Mouse (Mus musculus) lung, postnatal 0 days (tissue): ENCODE data around the gene Rev1. TPM values are rescaled to one million over a fixed set of nuclear protein-coding genes. Genes with fewer than 3 reads are reported as not detected.
A peak's percentile ranks its signal among the peaks of the same experiment; 100 is the strongest.

Source experiments
- ATAC-seq: fragments of 200-750 bp; cut with Nextera tagmentation; 2 replicates; pipeline ENCODE4 v1.8.0; 2017; ENCODE audit warnings: moderate library complexity
- DNase-seq: peaks from one replicate; pipeline ENCODE4 v3.0.0-alpha.2; 2016; ENCODE audit warnings: low spot score
- H3K27ac ChIP-seq: fragments of 300-500 bp; sonication (generic); 2 replicates; pipeline ENCODE4 v1.5.1; 2014; ENCODE audit warnings: antibody characterized with exemption, mild to moderate bottlenecking, low read length, mixed read lengths
- H3K27me3 ChIP-seq: fragments of 300-500 bp; sonication (generic); replicated peaks from 2 replicates; pipeline ENCODE4 v1.6.1; 2014; ENCODE audit warnings: low read length, mixed read lengths; ENCODE audit not compliant: insufficient read depth
- H3K36me3 ChIP-seq: fragments of 300-500 bp; sonication (generic); 2 replicates; pipeline ENCODE4 v1.6.1; 2014; ENCODE audit warnings: low read length, mixed read lengths; ENCODE audit not compliant: insufficient read depth
- H3K4me1 ChIP-seq: fragments of 300-500 bp; sonication (generic); 2 replicates; pipeline ENCODE4 v1.6.1; 2014; ENCODE audit warnings: antibody characterized with exemption, low read depth, low read length, mixed read lengths; ENCODE audit not compliant: insufficient read depth
- H3K4me2 ChIP-seq: fragments of 300-500 bp; sonication (generic); replicated peaks from 2 replicates; pipeline ENCODE4 v1.6.1; 2014; ENCODE audit warnings: low read depth, mild to moderate bottlenecking, low read length, moderate library complexity, mixed read lengths
- H3K4me3 ChIP-seq: fragments of 300-500 bp; sonication (generic); 2 replicates; pipeline ENCODE4 v1.5.1; 2014; ENCODE audit warnings: low read depth, low read length
- H3K9ac ChIP-seq: fragments of 300-500 bp; sonication (generic); replicated peaks from 2 replicates; pipeline ENCODE4 v1.6.1; 2014; ENCODE audit warnings: low read depth, mild to moderate bottlenecking
- H3K9me3 ChIP-seq: fragments of 300-500 bp; sonication (generic); 2 replicates; pipeline ENCODE4 v1.6.1; 2016; ENCODE audit warnings: low read length, mixed read lengths
- CTCF ChIP-seq: IDR thresholded peaks from 2 replicates; pipeline ENCODE4 v1.5.1; 2016; ENCODE audit warnings: antibody characterized with exemption, mild to moderate bottlenecking
- EP300 ChIP-seq: IDR thresholded peaks from 2 replicates; pipeline ENCODE4 v1.6.1; 2016; ENCODE audit warnings: antibody characterized with exemption, mild to moderate bottlenecking, control low read depth
- WGBS: fragments of 180-500 bp; shearing (Covaris S2); extraction: QIAGEN DNeasy Blood & Tissue Kit; methylation state at CpG from one replicate; pipeline ENCODE4 v1.1.7; 2014; 5-methylcytosine and 5-hydroxymethylcytosine counted together
- polyA plus RNA-seq: library from polyadenylated mRNA; unstranded; fragments of >200 nt; fragmentation: Nextera tagmentation; extraction: Ambion mirVana; gene quantifications from 2 replicates; pipeline ENCODE4 v1.2.1, GENCODE M21; 2015

Gene Rev1
- polyA plus RNA-seq, 1 experiment from 2014 or later: 8.6 TPM

GRCm38 (mm10) chr1:38128919-38129436, 623 bp downstream of the Rev1 start:
- ATAC-seq (peak; percentile 38), DNase-seq (peak; percentile 69)
- TF ChIP-seq EP300: no peak
- no peak for TF ChIP-seq CTCF
- Histone ChIP-seq H3K27ac (peak overlapping the region; percentile 87), H3K4me1 (no peaks in the 10 kb centered on the region), H3K4me2 (peak overlapping the region; percentile 96), H3K27me3 (no peaks in the 10 kb centered on the region), H3K36me3 (no peaks in the 10 kb centered on the region), H3K9ac (peak overlapping the region; percentile 63), H3K9me3 (no peaks in the 10 kb centered on the region), H3K4me3 (peak overlapping the region; percentile 82)
- WGBS: under 1% methylated on average over 45 of the region's 68 CpGs

DNA sequence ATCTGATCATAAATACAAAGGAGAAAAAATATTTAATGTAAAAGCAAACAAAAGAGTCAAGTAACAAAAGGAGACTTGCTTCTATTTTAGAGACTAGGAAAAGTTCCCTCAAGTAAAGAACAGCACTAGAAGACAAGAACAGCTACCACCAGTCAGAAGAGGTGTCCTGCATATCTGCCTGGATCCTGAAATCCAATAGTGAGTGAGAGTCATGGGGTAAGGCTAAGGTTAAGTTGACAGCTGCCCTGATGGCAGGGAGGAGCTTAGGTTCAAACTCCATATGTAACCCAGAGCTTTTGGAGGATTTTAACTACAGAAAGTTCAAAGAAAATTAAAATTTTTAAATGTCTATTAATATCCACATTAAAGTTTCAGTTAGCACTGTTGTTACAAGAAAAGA, 2.6 kb downstream of the Rev1 start:
- Histone ChIP-seq H3K4me1 (no peaks in the 10 kb centered on the region), H3K4me2 (no peak overlapping the region), H3K36me3 (no peaks in the 10 kb centered on the region), H3K27me3 (no peaks in the 10 kb centered on the region), H3K4me3 (no peak overlapping the region), H3K9me3 (no peaks in the 10 kb centered on the region), H3K9ac (no peak overlapping the region), H3K27ac (no peak overlapping the region)
- TF ChIP-seq EP300 (no peak), CTCF (no peak)
- ATAC-seq (no peak), DNase-seq (no peak)

DNA sequence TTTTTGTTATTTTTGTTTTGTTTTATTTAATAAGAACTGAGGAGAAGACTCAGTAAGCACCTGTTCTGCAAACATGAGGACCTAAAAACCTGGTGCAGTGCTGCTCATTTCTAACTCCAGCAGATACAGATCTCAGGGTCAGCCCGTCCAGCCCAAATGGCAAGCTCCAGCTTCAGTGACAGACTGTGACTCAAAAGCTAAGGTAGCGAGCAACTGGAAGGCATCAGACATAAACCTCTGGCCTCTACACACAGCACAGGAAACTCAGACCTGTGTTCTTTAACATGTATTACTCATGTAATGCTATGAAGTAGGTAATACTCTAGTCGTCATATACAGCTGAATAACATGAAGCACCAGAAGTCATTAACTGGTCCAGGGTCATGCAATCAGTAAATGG, 3.2 kb downstream of the Rev1 start:
- no peak for DNase-seq
- H3K4me3 ChIP-seq: no peak overlapping the region
- no peak for ATAC-seq
- no peak overlapping the region for H3K4me2 ChIP-seq
- 73% methylated on average over 3 of the region's 3 CpGs for WGBS
- H3K9ac ChIP-seq: no peak overlapping the region
- H3K4me1 ChIP-seq: no peaks in the 10 kb centered on the region
- no peak for TF ChIP-seq CTCF
- TF ChIP-seq EP300: no peak
- H3K9me3 ChIP-seq: no peaks in the 10 kb centered on the region
- no peaks in the 10 kb centered on the region for H3K36me3 ChIP-seq
- no peak overlapping the region for H3K27ac ChIP-seq
- no peaks in the 10 kb centered on the region for H3K27me3 ChIP-seq

- Histone ChIP-seq H3K27ac (no peak overlapping the region), H3K4me1 (no peaks in the 10 kb centered on the region), H3K9ac (no peak overlapping the region), H3K4me2 (no peak overlapping the region), H3K9me3 (no peaks in the 10 kb centered on the region), H3K27me3 (no peaks in the 10 kb centered on the region), H3K36me3 (no peaks in the 10 kb centered on the region), H3K4me3 (no peak overlapping the region)
- no peak for TF ChIP-seq CTCF
- TF ChIP-seq EP300: no peak
- DNase-seq (no peak), ATAC-seq (no peak)
These were observed 5.3 kb downstream of the Rev1 start for GRCm38 (mm10) chr1:38124261-38124660.

DNA sequence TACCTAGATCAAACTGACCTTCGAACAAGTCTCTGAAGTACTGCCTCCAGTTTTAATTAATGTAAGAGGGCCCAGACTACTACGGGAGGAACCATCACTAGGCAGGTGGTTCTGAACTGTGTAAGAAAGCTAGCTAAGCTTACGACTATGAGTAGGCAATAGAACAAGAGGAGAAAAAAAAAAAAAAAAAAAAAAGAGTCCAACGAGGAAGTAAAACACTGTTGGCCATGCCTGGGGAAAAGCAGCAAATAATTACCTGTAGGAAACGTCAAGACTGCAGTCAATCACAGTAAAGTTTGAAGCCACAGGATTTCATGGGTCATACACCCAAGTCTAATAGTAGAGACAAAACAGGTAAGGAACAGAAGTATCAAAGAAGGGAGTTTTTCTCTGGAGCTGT, 8.7 kb downstream of the Rev1 start:
- ATAC-seq (no peak), DNase-seq (no peak)
- Histone ChIP-seq H3K36me3 (no peaks in the 10 kb centered on the region), H3K9ac (no peak overlapping the region), H3K27ac (no peak overlapping the region), H3K27me3 (no peaks in the 10 kb centered on the region), H3K4me1 (no peaks in the 10 kb centered on the region), H3K4me2 (no peak overlapping the region), H3K4me3 (no peak overlapping the region), H3K9me3 (no peaks in the 10 kb centered on the region)
- TF ChIP-seq EP300 (no peak), CTCF (no peak)
- 60% methylated on average over 5 of the region's 5 CpGs for WGBS

DNA sequence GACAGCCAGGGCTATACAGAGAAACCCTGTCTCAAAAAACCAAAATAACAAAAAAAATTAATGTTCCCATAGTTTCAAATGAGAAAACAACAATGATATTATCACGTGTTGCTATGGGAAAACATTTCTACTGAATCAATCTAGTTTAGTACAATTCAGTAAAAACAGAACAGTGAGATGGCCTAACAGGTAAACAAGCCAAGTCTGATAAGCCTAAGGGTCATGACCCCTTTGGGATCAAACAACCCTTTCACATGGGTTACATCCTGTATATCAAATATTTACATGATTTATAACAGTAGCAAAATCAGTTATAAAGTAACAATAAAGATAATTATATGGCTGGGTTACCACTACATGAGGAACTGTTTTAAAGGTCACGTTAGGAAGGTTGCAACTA, 11.0 kb downstream of the Rev1 start:
- WGBS: 85% methylated on average over 2 of the region's 2 CpGs
- no peak overlapping the region for H3K9ac ChIP-seq
- TF ChIP-seq CTCF (no peak), EP300 (no peak)
- ATAC-seq (no peak), DNase-seq (no peak)
- H3K27ac ChIP-seq: no peak overlapping the region
- no peak overlapping the region for H3K4me3 ChIP-seq
- H3K4me2 ChIP-seq: no peak overlapping the region
- H3K9me3 ChIP-seq: no peaks in the 10 kb centered on the region
- H3K36me3 ChIP-seq: no peaks in the 10 kb centered on the region
- no peaks in the 10 kb centered on the region for H3K27me3 ChIP-seq
- no peaks in the 10 kb centered on the region for H3K4me1 ChIP-seq

GRCm38 (mm10) chr1:38109786-38110185, 19.8 kb downstream of the Rev1 start:
- H3K9me3 ChIP-seq: no peaks in the 10 kb centered on the region
- no peak for DNase-seq
- no peak overlapping the region for H3K4me2 ChIP-seq
- H3K27me3 ChIP-seq: no peaks in the 10 kb centered on the region
- TF ChIP-seq CTCF (no peak), EP300 (no peak)
- ATAC-seq: no peak
- H3K4me1 ChIP-seq: no peaks in the 10 kb centered on the region
- WGBS: 76% methylated on average over 7 of the region's 7 CpGs
- no peak overlapping the region for H3K27ac ChIP-seq
- H3K9ac ChIP-seq: no peak overlapping the region
- H3K36me3 ChIP-seq: 0 out of 2 replicates have a peak, but pooled peaks cover 6% of the 10 kb centered on the region
- H3K4me3 ChIP-seq: no peak overlapping the region
